Mouse (Mus musculus) regulatory T cell (primary cell): ENCODE data around the gene Ppp1r9a.
"Not testable (repeated sequence)": the region's sequence is repeated elsewhere in the genome, so short reads cannot be mapped to it uniquely, and the experiment has no call there.

ENCODE experiments used
- in situ Hi-C: fragments of 300-600 bp; cut with MboI, MseI; formaldehyde crosslinking; loops from one replicate; pipeline ENCODE4 v1.15.1; 2025; ENCODE audit warnings: high pct_unique_total_duplicates

The Ppp1r9a gene

DNA sequence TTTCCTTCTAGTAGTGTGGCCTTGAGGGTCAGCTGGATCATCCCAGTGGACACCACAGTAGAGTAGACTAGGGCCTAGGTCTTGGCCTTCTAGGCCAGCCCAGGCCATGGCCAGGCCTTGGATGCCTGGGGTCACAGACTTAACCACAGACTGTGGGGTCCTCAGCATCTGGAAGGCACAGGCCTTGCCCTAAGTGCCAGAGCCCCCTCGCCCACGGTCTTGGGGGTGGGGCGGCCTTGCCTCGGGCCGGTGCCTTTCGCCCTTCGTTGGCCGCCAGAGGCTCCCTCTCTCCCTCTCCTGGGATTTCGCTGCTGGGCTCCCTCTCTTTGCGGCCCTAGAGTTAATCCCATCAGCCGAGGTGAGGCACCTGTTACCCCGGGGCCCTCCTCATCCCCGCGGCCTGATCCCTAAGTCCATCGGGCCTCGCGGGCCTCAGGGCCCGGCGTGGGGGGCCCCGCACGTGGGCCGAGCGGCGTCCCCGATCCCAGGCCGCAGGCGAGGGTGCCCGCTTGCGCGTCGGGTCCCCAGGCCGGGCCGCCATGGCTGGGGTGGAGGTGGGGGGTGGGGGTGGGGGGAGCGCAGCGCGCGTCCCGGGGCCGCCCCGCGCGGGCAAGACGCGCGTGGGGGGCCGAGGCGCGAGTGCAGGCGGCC, at the start of gene Ppp1r9a:
Gene Ppp1r9a (plus strand): TSS at position 244 of the 651 bp plus-strand sequence.
- in situ Hi-C loops = no loop called here

- in situ Hi-C loops = no loop called here
These were observed 47.5 kb upstream of the Ppp1r9a start for GRCm38 (mm10) chr6:4855236-4855635.

DNA sequence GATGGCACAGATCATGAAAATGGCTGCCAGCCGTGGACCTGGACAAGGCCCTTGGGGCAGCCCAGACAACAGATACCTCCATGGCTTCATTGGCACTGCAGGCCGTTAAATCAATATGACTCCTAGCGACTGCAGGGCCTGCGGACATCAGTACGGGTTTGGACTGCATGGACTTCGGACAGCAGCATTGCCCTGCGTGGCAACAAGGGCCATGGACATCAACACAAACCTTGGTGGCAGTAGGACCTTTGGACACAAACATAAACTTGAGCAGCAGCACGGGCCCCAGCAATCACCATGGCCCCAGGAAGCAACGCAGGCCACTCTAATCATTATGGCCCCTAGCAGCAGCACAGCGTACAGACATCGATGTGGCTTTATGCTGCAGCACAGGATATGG, 45.8 kb upstream of the Ppp1r9a start:
- in situ Hi-C loops = no loop called here

GRCm38 (mm10) chr6:4884316-4884715, 18.4 kb upstream of the Ppp1r9a start:
- in situ Hi-C loops = loop anchor here (10.0 kb wide), 1 partner anchor 450 kb away; no protein-coding TSS in a partner anchor

DNA sequence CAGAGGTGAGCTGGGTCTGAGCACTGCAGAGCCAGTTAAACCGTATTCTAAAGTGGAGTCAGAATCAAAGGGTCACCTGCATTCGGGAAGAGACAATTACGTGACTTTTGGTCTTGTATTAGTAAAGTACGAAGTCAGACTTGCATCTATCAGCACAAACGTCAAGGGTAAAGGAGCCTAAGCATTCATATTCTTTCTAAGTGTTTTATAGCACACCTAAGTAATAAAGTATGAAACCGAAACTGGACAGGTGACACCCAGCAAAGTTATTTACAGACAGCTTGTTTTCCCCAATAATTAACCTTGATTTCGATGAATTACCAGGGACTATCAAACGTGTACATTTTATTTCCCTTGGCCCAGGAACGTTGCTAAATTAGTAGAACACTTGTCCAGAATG, 13.2 kb upstream of the Ppp1r9a start:
- in situ Hi-C loops = loop anchor here (10.0 kb wide), 1 partner anchor 455 kb away; no protein-coding TSS in a partner anchor

GRCm38 (mm10) chr6:4892417-4892816, 10.3 kb upstream of the Ppp1r9a start:
- in situ Hi-C loops = no loop called here

DNA sequence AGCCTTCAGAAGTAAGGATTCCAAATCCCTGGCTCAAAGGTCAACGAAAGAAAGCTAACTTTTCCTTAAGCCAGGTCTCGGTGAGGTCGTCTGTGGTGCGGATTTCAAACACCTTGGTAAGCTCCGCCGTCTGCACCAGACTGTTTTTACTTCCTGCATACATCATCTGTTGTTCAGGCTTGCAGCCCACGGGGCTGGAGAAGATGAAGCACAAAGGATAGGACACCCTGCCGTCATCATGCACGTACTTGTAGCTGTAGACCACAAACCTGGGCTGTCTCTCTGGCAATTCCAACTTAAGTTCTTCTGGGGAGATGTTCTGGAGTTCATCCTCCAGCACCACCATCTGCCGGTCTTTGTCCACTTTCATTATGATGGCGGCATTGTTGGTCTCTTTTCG, 9.4 kb upstream of the Ppp1r9a start:
- in situ Hi-C loops = not testable (repeated sequence)

GRCm38 (mm10) chr6:4899906-4900305, 2.8 kb upstream of the Ppp1r9a start:
- in situ Hi-C loops = no loop called here

DNA sequence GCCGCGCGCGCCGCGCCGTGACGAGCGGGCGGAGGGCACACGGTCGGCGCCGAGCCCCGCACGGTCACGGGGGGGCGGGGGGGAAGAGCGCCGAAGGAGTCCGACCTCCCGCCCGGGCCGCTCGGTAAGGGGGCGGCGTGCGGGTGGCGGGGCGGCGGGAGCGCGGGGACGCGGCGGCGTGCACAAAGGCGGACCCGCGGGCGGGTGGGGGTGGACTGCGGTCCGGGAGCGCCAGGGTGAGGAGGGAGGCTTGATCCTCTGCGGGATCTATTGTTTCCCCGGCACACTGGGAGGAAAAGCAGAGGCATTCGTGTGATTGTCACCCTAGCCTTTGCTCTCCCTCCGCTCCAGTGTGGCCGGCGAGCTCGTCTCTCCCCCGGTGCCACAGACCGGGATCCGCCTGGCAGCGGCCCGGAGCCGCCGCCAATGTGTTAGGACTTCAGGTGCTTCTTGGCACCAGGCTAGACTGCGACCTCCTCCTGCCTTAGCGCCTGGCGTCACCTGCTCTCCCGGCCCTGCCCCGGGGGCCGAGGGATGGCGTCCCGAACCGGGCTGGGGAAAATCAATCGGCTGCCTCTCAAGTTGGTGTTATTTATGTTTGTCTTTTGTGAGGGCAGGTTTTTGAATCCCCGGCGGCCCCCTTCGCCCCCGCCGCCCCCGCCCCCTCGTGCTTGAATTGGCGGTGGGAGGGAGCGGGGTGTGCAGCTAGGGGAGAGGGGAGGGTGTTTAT, 773 bp downstream of the Ppp1r9a start:
- in situ Hi-C loops = no loop called here

GRCm38 (mm10) chr6:4904055-4904450, 1.3 kb downstream of the Ppp1r9a start:
- in situ Hi-C loops = no loop called here

DNA sequence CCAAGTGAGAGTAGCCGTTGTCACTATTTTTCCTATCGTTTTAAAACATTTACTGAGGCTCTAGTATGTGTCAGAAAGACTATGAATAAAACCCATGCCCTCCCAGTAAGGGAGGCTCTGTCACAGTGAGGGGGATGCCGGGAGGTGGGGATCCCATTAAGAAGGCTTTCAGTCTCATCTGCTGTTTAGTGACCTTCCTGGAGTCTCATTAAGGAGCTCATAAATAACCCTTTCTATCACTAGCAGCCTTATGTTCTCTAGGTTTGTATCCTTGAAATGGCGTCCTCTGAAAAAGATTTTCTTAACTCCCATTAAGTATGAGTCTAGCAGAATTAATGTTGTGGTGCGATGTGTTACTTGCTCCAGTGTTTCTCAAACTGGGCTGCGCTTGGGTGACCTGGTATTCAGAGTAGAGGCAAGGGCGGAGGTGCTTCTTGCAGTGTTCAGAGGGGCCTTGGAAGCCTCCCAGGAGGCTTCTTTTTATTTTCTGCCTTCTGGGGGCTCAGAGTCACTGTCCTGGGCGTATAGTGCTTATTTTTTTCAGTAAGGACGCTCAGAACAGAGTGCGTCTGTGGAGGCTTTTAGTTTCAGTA, 7.4 kb downstream of the Ppp1r9a start:
- in situ Hi-C loops = no loop called here

- in situ Hi-C loops = no loop called here
These were observed 15.8 kb downstream of the Ppp1r9a start for GRCm38 (mm10) chr6:4918470-4918869.

GRCm38 (mm10) chr6:4923791-4924190, 21.1 kb downstream of the Ppp1r9a start:
- in situ Hi-C loops = not testable (repeated sequence)

GRCm38 (mm10) chr6:4925966-4926687, 23.4 kb downstream of the Ppp1r9a start:
- in situ Hi-C loops = no loop called here

DNA sequence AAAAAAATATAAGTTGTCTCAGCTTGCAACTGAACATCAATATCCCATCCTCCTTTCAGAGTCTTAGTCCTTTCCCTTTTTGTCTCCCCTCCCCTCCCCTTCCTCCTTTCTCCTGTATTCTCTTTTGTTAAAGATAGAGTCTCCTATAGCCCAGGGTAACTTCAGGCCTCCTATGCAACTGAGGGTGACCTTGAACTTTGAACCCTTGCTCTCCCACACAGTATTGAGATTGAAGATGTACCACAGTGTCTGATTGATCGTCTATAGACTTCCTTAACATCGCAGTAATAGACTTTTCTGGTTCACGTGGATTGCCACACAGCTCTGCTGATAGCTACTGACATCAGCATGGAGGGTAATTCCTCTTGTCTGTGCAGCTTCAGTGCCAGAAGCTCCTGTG, 27.6 kb downstream of the Ppp1r9a start:
- in situ Hi-C loops = no loop called here

- in situ Hi-C loops = no loop called here
These were observed 36.2 kb downstream of the Ppp1r9a start for GRCm38 (mm10) chr6:4938901-4939300.

- in situ Hi-C loops = no loop called here
These were observed 37.4 kb downstream of the Ppp1r9a start for GRCm38 (mm10) chr6:4940086-4940485.

GRCm38 (mm10) chr6:4940639-4941038, 37.9 kb downstream of the Ppp1r9a start:
- in situ Hi-C loops = no loop called here

DNA sequence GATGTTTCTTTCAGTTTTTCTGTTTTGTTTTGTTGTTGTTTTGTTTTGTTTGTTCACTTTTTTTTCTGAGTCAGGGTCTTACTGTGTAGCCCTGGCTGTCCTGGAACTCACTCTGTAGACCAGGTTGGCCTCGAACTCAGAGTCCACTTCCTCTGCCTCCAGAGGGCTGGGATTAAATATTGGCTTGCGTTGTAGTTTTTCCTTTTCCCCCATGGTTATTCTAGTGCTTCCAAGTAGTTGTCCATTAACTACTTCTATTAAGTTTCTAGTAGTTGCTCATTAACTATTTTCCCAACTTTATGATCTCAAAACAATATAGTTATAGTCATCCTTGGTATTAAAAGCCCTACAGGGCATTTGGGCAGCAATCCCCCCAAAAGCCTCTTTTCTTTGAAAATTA, 41.1 kb downstream of the Ppp1r9a start:
- in situ Hi-C loops = no loop called here

DNA sequence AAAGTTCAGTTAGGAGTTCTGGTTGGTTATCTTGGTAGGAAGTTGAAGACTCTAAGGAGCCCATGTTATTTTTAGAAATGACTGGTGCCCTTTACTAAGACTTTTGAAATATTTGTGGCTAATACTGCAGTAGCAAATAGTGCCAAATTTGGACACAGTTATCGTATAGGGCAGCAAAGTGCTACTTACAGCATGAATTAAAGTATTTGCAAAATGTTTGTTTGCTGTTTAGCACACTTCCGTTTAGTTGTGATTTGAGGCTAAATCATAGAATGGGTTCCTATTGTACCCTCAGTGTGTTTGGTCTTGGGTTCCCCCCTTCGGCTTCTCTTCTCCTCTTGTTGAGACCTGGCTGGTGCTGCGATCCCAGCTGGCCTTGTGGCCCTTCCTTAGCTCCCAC, 45.3 kb downstream of the Ppp1r9a start:
- in situ Hi-C loops = no loop called here

DNA sequence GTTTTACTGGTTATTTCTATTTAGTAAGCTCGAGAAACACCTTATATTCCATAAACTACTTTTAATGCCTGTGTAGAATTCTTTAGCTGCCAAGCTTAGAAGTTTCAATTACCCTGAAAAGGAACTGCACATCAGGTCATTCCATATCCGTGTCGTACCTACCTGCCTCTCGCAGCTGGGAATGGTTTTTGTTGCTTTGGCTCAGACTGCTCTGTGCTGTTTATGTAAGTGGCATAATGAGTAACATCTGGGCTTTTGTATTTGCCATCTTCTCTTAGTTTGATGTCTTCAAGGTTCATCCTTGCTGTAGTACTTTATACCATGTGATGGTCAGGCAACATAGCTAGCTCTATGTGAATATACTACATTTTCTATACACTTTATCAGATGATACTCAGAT, 47.0 kb downstream of the Ppp1r9a start:
- in situ Hi-C loops = no loop called here

- in situ Hi-C loops = no loop called here
These were observed 50.5 kb downstream of the Ppp1r9a start for GRCm38 (mm10) chr6:4953028-4953719.
